Mouse (Mus musculus) right cerebral cortex, postnatal 4 days (tissue): Measurements from ENCODE around the gene Gm8113.
A peak's percentile ranks its signal among the peaks of the same experiment; 100 is the strongest.
"Not testable (repeated sequence)": the region's sequence is repeated elsewhere in the genome, so short reads cannot be mapped to it uniquely, and the experiment has no call there.

Source experiments
- DNase-seq: peaks from one replicate; pipeline ENCODE4 v3.0.0-alpha.2; 2022

The Gm8113 gene

GRCm38 (mm10) chr14:43924688-43925403, at the start of gene Gm8113:
TSS of gene Gm8113 (plus strand) at chr14:43925390.
- peak; percentile 65 for DNase-seq

- not testable (repeated sequence) for DNase-seq
Measured at GRCm38 (mm10) chr14:43875417-43875816, 49.8 kb upstream of the Gm8113 start, which contains the start of gene Ear1. TSS of gene Ear1 (minus strand) at chr14:43875517.

GRCm38 (mm10) chr14:43877789-43878188, 47.4 kb upstream of the Gm8113 start:
- DNase-seq = not testable (repeated sequence)

DNA sequence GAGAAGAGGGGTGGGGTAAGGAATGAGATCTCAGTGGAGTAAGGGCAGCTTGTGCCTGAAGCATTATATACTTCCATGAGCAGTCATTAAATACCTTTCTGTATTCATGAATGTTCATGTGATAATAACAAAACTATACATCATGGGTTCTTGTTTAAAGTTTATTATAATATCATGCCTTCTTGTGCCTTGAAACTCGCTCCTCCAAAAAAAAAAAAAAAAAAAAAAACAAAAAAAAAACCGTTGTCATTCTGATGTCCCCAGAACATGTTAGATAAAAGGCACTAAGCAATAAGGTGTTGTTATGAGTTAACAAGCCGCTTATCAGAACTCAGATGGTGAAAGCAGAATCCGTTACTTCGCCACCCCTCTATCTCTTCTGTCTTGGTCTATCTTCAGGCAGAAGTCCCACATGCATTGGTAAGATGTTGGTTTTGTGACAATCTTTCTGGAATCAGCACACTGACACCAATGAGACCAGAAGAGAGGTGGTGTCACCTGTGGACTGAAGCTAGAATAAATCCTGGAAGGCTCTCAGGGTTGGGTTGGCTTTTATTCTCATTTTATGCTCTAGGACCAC, 45.1 kb upstream of the Gm8113 start:
- DNase-seq = not testable (repeated sequence)

DNA sequence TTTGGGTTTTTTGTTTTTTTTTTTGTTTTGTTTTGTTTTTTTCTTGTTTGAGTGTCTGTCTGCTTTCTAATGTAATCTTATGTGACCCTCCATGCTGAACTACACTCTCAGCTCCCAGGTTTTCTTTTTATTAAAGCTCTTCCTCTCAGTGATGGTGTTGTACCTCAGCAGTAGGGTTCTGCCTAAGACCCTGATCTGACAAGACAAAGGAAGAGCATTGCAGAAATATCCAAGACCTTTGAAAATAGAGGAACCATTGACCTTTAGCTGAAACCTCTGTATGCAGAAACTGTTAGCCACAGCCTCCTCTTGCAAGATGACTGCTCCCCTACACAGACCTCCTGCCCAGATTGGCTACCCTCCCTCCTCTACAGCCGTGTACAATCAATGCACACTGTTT, 39.0 kb upstream of the Gm8113 start:
- DNase-seq = not testable (repeated sequence)

DNA sequence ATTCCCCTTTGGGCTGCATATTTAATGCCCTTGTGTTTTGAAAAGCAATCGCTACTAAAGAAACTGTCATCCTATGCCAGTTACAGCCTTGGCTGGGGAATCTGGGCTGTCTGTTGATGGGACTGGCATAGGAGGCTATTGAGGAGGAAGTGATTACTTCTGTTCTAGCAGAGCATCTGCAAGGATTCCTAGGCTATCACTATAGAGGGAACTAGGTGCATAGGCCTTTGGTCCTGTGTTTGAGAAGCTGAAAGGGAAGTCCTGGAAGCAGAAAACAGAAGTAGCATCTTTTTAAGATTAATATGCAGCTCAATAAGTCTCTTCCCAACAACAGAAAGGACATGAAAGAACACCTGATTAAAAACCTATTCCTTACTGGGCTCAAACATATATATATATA, 33.9 kb upstream of the Gm8113 start:
- DNase-seq = not testable (repeated sequence)

GRCm38 (mm10) chr14:43895357-43895756, 29.8 kb upstream of the Gm8113 start:
- DNase-seq = not testable (repeated sequence)

GRCm38 (mm10) chr14:43898577-43898976, 26.6 kb upstream of the Gm8113 start:
- DNase-seq = not testable (repeated sequence)

- not testable (repeated sequence) for DNase-seq
Measured at GRCm38 (mm10) chr14:43918214-43918613, 7.0 kb upstream of the Gm8113 start.

DNA sequence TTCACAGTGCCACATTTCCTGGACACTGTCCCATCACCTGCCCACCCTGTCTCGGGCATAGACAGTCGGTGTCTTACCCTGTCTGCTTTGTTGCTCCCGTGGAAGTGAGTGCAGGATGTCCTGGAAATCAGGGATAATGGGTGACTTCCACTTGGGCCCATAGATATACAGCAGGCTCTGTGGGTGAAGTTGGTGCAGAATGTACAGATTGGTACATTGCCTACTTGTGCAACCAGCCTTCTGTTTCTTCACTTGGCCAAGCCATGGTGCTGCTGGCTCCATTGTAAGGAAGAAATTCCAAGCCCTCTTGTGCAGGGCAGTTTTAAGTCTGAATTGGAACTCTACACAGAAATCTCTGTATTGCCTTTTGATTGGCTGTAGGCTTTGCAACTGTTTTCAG, 1.7 kb upstream of the Gm8113 start, which contains the start of gene Ear10:
Gene Ear10 (minus strand): TSS at position 101 of the 400 bp plus-strand sequence.
- not testable (repeated sequence) for DNase-seq

- DNase-seq = not testable (repeated sequence)
Measured at GRCm38 (mm10) chr14:43925404-43925950, 287 bp downstream of the Gm8113 start.

DNA sequence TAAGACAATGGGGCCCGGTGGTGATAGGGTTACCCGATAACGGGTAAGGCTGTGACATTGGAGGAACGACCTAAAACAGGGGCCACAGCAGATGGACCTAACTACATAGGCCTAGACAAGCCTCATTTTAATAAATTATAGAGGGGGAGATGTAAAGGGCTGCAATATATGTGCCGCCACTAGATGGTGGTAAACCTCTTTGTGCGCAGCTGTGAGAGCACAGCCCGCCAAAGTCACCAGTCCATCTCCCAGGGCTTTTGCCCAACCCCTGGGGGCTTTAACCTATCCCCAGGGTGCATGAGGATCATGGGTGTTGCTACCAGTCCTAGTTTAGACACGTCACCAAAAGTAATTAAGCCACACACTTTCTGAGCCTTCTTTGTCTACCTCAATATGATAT, 7.8 kb downstream of the Gm8113 start:
- peak; percentile 47 for DNase-seq

GRCm38 (mm10) chr14:43933399-43933798, 8.2 kb downstream of the Gm8113 start:
- not testable (repeated sequence) for DNase-seq

GRCm38 (mm10) chr14:43953382-43953781, 28.2 kb downstream of the Gm8113 start:
- DNase-seq = not testable (repeated sequence)

DNA sequence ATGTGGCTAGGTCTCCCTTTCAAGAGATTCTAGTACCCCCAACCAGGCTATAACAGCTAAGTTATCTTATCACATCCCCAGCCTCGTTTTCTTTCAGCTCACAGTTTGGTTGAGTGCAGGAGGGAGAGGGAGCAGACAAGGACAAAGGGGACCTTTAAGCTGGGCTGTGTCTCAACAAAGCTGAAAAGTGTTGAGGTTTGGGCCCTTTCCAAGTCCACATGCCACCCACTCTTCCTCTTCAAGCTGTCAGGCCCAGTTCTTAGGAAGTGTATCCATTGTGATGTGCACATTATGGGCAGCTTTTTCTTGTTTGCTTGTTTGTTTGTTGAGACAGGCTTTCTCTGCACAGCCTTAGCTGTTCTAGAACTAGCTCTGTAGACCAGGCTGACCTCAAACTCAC, 29.9 kb downstream of the Gm8113 start:
- not testable (repeated sequence) for DNase-seq

- DNase-seq = not testable (repeated sequence)
Measured at GRCm38 (mm10) chr14:43956769-43957168, 31.6 kb downstream of the Gm8113 start, which contains the start of gene Ang5. TSS of gene Ang5 (plus strand) at chr14:43957069.
